Mouse (Mus musculus): ENCODE measurements at regions not wholly inside any gene's neighbourhood (a gene's known extent, or its start where the extent isn't known, plus 50 kb on each side); places are given as distances from the start of the nearest gene placed in this dataset.

- TF ChIP-seq CTCF (IDR thresholded peaks at IDR 0.05; ENCODE audit: low read depth) (no peak), EP300 (IDR thresholded peaks at IDR 0.05; ENCODE audit: low read depth) (no peak)
These were observed 125.7 kb upstream of the Slc22a12 start for GRCm38 (mm10) chr19:6668545-6668944.

Data from liver, postnatal 0 days (tissue).